Mouse (Mus musculus): ENCODE data around the gene Dnal4. TPM values are rescaled to one million over a fixed set of nuclear protein-coding genes. Genes with fewer than 3 reads are reported as not detected.

Dnal4 gene
- polyA plus RNA-seq, 1 experiment from 2014 or later = 71.7 TPM

Other genes with a start within 250 kb of the Dnal4 start
- gene Ddx17, start 231.1 kb downstream of the Dnal4 start, polyA plus RNA-seq (2015; fragmentation: Nextera tagmentation; extraction: Ambion mirVana) = 48.3 and 52.0 TPM in 2 replicates
- 2.0 and 2.3 TPM in 2 replicates for gene Dmc1, start 172.7 kb downstream of the Dnal4 start, polyA plus RNA-seq (2015; fragmentation: Nextera tagmentation; extraction: Ambion mirVana)
- 1.1 and 1.4 TPM in 2 replicates for gene Fam227a, start 118.9 kb downstream of the Dnal4 start, polyA plus RNA-seq (2015; fragmentation: Nextera tagmentation; extraction: Ambion mirVana)
- gene Cby1, start 118.7 kb downstream of the Dnal4 start, polyA plus RNA-seq (2015; fragmentation: Nextera tagmentation; extraction: Ambion mirVana) = 59.5 and 59.8 TPM in 2 replicates
- gene Tomm22, start 107.0 kb downstream of the Dnal4 start, polyA plus RNA-seq (2015; fragmentation: Nextera tagmentation; extraction: Ambion mirVana) = 262 and 263 TPM in 2 replicates
- 18.2 and 19.6 TPM in 2 replicates for gene Josd1, start 89.9 kb downstream of the Dnal4 start, polyA plus RNA-seq (2015; fragmentation: Nextera tagmentation; extraction: Ambion mirVana)
- gene Gtpbp1, start 87.0 kb downstream of the Dnal4 start, polyA plus RNA-seq (2015; fragmentation: Nextera tagmentation; extraction: Ambion mirVana) = 32.7 and 36.6 TPM in 2 replicates
- 5.7 and 5.8 TPM in 2 replicates for gene Sun2, start 35.3 kb downstream of the Dnal4 start, polyA plus RNA-seq (2015; fragmentation: Nextera tagmentation; extraction: Ambion mirVana)
- gene Nptxr, start 26.9 kb upstream of the Dnal4 start, polyA plus RNA-seq (2015; fragmentation: Nextera tagmentation; extraction: Ambion mirVana) = 1.7 and 1.9 TPM in 2 replicates
- gene Npcd, start 56.4 kb upstream of the Dnal4 start, polyA plus RNA-seq (2015; fragmentation: Nextera tagmentation; extraction: Ambion mirVana) = not detected in 2 replicates
- gene Cbx6, start 56.8 kb upstream of the Dnal4 start, polyA plus RNA-seq (2015; fragmentation: Nextera tagmentation; extraction: Ambion mirVana) = 52.1 and 58.8 TPM in 2 replicates
- 29.3 and 36.5 TPM in 2 replicates for gene Apobec3, start 113.8 kb upstream of the Dnal4 start, polyA plus RNA-seq (2015; fragmentation: Nextera tagmentation; extraction: Ambion mirVana)
- gene Cbx7, start 193.3 kb upstream of the Dnal4 start, polyA plus RNA-seq (2015; fragmentation: Nextera tagmentation; extraction: Ambion mirVana) = 3.3 and 3.9 TPM in 2 replicates
- 4.3 and 6.2 TPM in 2 replicates for gene Pdgfb, start 237.1 kb upstream of the Dnal4 start, polyA plus RNA-seq (2015; fragmentation: Nextera tagmentation; extraction: Ambion mirVana)